Mouse (Mus musculus) cortical plate, adult 2 months (tissue): ENCODE measurements around the gene Ifnab.

Experiments
- CTCF ChIP-seq: fragments of 200-500 bp; IDR thresholded peaks from 2 replicates; pipeline ENCODE4 v1.5.1; 2011; ENCODE audit warnings: mild to moderate bottlenecking, control low read depth, low read length; ENCODE audit not compliant: insufficient read depth; ENCODE audit errors: extremely low read depth
- POLR2A ChIP-seq: fragments of 200-500 bp; IDR thresholded peaks from 2 replicates; pipeline ENCODE4 v1.6.1; 2011; ENCODE audit warnings: mild to moderate bottlenecking, low read length, control low read depth; ENCODE audit not compliant: insufficient read depth; ENCODE audit errors: extremely low read depth

- TF ChIP-seq CTCF (peak; percentile 56), POLR2A (no peak)
Observed at GRCm38 (mm10) chr4:88727324-88727723, 36.2 kb upstream of the Ifnab start.
